Mouse (Mus musculus) CD4-positive, CD25-positive, alpha-beta regulatory T cell, adult 9 weeks (primary cell): ENCODE data around the gene Babam2. TPM values are rescaled to one million over a fixed set of nuclear protein-coding genes. Genes with fewer than 3 reads are reported as not detected.

Source experiments
- polyA plus RNA-seq: library from polyadenylated mRNA; unstranded; fragments of 100-300 nt; shearing (Covaris generic); gene quantifications from one replicate; pipeline ENCODE4 v1.2.1, GENCODE M21; 2017

Babam2 gene
- polyA plus RNA-seq = 51.2 TPM

DNA sequence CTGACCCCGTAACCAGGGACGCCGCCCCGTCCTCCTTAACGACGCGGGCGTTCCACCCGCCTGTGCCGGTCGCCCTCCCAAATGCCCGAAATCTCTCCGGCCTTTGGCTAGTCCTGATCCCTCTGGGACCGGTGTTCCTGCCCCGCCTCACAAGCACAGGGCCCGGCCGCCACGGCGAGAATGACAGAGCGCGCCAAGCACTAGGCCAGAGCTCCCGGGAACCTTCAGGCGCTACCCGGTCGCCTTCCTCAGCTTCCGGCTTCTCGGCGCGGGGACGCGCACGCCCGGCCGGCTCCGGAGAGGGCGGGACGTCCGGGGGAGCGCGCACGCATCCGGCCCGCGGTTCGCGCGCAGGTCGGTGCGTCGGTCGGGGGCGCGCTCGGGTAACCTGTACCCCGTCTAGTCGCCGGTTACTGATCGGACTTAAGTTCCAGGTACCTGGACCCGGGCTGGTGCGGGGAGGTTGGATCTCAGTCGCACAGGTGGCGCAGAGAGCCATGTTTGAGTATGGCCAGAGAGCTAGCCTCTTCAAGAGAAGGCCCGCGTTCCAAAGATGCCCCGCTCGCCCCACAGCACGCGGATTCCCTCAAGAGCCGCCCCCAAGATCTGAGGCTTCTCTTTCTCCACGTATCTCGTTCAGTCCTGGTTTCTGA is at the start of gene Babam2:
Babam2 (plus strand) TSS at position 41 of the 653 bp plus-strand sequence.

DNA sequence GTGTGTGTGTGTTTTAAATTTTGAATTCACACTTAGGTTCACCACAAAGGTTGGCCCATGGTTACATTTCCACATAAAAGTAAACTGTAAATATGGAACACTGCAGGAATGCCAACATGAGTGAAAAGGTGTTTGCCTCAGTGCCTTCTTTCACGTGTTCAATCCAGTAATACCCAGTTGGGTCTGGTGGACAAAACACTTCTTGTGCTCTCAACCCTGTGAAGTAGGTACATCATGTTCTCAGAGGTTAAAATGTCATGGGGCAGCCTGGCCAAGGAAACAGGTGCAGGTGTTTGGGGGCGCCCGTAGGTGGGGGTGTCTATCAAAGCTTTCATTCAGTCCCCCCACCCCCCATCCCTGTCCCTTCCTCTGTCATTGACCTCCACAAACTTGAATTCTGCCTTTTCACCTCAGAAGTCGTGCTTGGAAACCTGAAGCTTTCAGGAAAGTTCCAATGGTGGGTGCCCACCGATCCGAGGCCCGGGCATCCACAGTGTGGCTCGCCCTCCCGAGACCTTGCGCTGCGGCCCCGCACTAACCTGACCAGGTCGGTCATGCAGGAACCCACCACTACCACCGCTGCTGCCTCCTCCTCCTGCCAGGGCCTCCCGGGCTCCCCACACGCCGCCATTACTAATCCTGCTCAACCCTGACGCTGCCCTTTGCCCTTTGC is 377 bp upstream of the Babam2 start, which contains the start of gene Rbks:
Rbks (minus strand) TSS at position 657 of the 673 bp plus-strand sequence.

Other genes with a start within 250 kb of the Babam2 start
- gene Zfp512, start 245.3 kb upstream of the Babam2 start, polyA plus RNA-seq = 59.6 TPM
- gene 4930548H24Rik, start 211.9 kb upstream of the Babam2 start, polyA plus RNA-seq = not detected
- gene Gpn1, start 202.9 kb upstream of the Babam2 start, polyA plus RNA-seq = 45.2 TPM
- gene Slc4a1ap, start 170.7 kb upstream of the Babam2 start, polyA plus RNA-seq = 48.0 TPM
- gene Supt7l, start 169.9 kb upstream of the Babam2 start, polyA plus RNA-seq = 24.6 TPM
- gene Mrpl33, start 100.7 kb upstream of the Babam2 start, polyA plus RNA-seq = 243 TPM
- 25.3 TPM for gene Rbks, start 57 bp upstream of the Babam2 start, polyA plus RNA-seq